Mouse (Mus musculus): ENCODE measurements around the gene Rbfox1. TPM values are rescaled to one million over a fixed set of nuclear protein-coding genes. Genes with fewer than 3 reads are reported as not detected.

The Rbfox1 gene
- polyA plus RNA-seq, 1 experiment from 2014 or later, result 1.9 TPM

GRCm38 (mm10) chr16:7038639-7039260 lies 1153.6 kb downstream of the Rbfox1 start:
- H3K27me3 ChIP-seq (ENCODE audit: control insufficient read depth, insufficient read depth, low read length), result no peaks in the 10 kb centered on the region
- 0 out of 2 replicates have a peak overlapping the region, but pooled peaks have one; percentile 4 for H3K4me3 ChIP-seq (ENCODE audit: low read depth, low read length)
- H3K9me3 ChIP-seq (ENCODE audit: control insufficient read depth, low read length), result no peaks in the 10 kb centered on the region
- H3K27ac ChIP-seq (replicated peaks), result no peak overlapping the region
- no peak for ATAC-seq (ENCODE audit: low FRiP score, low TSS enrichment)
- no peak for DNase-seq (ENCODE audit: low spot score)
- no peaks in the 10 kb centered on the region for H3K36me3 ChIP-seq (ENCODE audit: control insufficient read depth, insufficient read depth, low read length)
- TF ChIP-seq CTCF (IDR thresholded peaks at IDR 0.05; ENCODE audit: low read depth) (no peak), EP300 (optimal IDR thresholded peaks at IDR 0.05) (no peak)
- H3K4me2 ChIP-seq (replicated peaks; ENCODE audit: low read depth), result 0 out of 2 replicates have a peak overlapping the region, but pooled peaks have one; percentile 17
- under 1% methylated on average over 18 of the region's 18 CpGs for WGBS
- no peaks in the 10 kb centered on the region for H3K4me1 ChIP-seq (replicated peaks; ENCODE audit: control insufficient read depth, insufficient read depth)
- no peak overlapping the region for H3K9ac ChIP-seq (ENCODE audit: low read length)

GRCm38 (mm10) chr16:7039404-7040367 lies 1154.5 kb downstream of the Rbfox1 start:
- ATAC-seq (ENCODE audit: low FRiP score, low TSS enrichment), result no peak
- H3K9me3 ChIP-seq (ENCODE audit: control insufficient read depth, low read length), result no peaks in the 10 kb centered on the region
- H3K36me3 ChIP-seq (ENCODE audit: control insufficient read depth, insufficient read depth, low read length), result no peaks in the 10 kb centered on the region
- no peaks in the 10 kb centered on the region for H3K4me1 ChIP-seq (replicated peaks; ENCODE audit: control insufficient read depth, insufficient read depth)
- H3K9ac ChIP-seq (ENCODE audit: low read length), result no peak overlapping the region
- H3K4me3 ChIP-seq (ENCODE audit: low read depth, low read length), result peak overlapping the region; percentile 8; the same call in 1 of the 2 replicates
- no peak overlapping the region for H3K27ac ChIP-seq (replicated peaks)
- TF ChIP-seq CTCF (IDR thresholded peaks at IDR 0.05; ENCODE audit: low read depth) (no peak), EP300 (optimal IDR thresholded peaks at IDR 0.05) (no peak)
- peak overlapping the region; percentile 23; the same call in 1 of the 2 replicates for H3K4me2 ChIP-seq (replicated peaks; ENCODE audit: low read depth)
- WGBS, result 3% methylated on average over 29 of the region's 30 CpGs
- no peaks in the 10 kb centered on the region for H3K27me3 ChIP-seq (ENCODE audit: control insufficient read depth, insufficient read depth, low read length)
- DNase-seq (ENCODE audit: low spot score), result no peak

- no peak for ATAC-seq (ENCODE audit: low FRiP score, low TSS enrichment)
- no peak for TF ChIP-seq CTCF (IDR thresholded peaks at IDR 0.05; ENCODE audit: low read depth)
- TF ChIP-seq EP300 (optimal IDR thresholded peaks at IDR 0.05), result no peak
- H3K4me3 ChIP-seq (ENCODE audit: low read depth, low read length), result no peak overlapping the region
- no peaks in the 10 kb centered on the region for H3K4me1 ChIP-seq (replicated peaks; ENCODE audit: control insufficient read depth, insufficient read depth)
- whole genome bisulfite sequencing, result 32% methylated on average over 6 of the region's 6 CpGs
- DNase-seq (ENCODE audit: low spot score), result no peak
- no peak overlapping the region for H3K9ac ChIP-seq (ENCODE audit: low read length)
- no peaks in the 10 kb centered on the region for H3K36me3 ChIP-seq (ENCODE audit: control insufficient read depth, insufficient read depth, low read length)
- H3K9me3 ChIP-seq (ENCODE audit: control insufficient read depth, low read length), result no peaks in the 10 kb centered on the region
- no peak overlapping the region for H3K4me2 ChIP-seq (replicated peaks; ENCODE audit: low read depth)
- no peaks in the 10 kb centered on the region for H3K27me3 ChIP-seq (ENCODE audit: control insufficient read depth, insufficient read depth, low read length)
- H3K27ac ChIP-seq (replicated peaks), result no peak overlapping the region
Observed at GRCm38 (mm10) chr16:7040691-7041090, 1155.5 kb downstream of the Rbfox1 start.

- ATAC-seq (ENCODE audit: low FRiP score, low TSS enrichment), result no peak
- H3K9ac ChIP-seq (ENCODE audit: low read length), result no peak overlapping the region
- no peak overlapping the region for H3K27ac ChIP-seq (replicated peaks)
- TF ChIP-seq CTCF (IDR thresholded peaks at IDR 0.05; ENCODE audit: low read depth) (no peak), EP300 (optimal IDR thresholded peaks at IDR 0.05) (no peak)
- H3K4me3 ChIP-seq (ENCODE audit: low read depth, low read length), result no peak overlapping the region
- H3K4me1 ChIP-seq (replicated peaks; ENCODE audit: control insufficient read depth, insufficient read depth), result no peaks in the 10 kb centered on the region
- no peaks in the 10 kb centered on the region for H3K9me3 ChIP-seq (ENCODE audit: control insufficient read depth, low read length)
- no peak for DNase-seq (ENCODE audit: low spot score)
- H3K27me3 ChIP-seq (ENCODE audit: control insufficient read depth, insufficient read depth, low read length), result no peaks in the 10 kb centered on the region
- WGBS, result 71% methylated on average over 2 of the region's 2 CpGs
- H3K36me3 ChIP-seq (ENCODE audit: control insufficient read depth, insufficient read depth, low read length), result no peaks in the 10 kb centered on the region
- H3K4me2 ChIP-seq (replicated peaks; ENCODE audit: low read depth), result no peak overlapping the region
Observed at GRCm38 (mm10) chr16:7047421-7047820, 1162.3 kb downstream of the Rbfox1 start.

GRCm38 (mm10) chr16:7049162-7049971 lies 1164.2 kb downstream of the Rbfox1 start:
- ATAC-seq (ENCODE audit: low FRiP score, low TSS enrichment), result no peak
- peak; percentile 86 for TF ChIP-seq CTCF (IDR thresholded peaks at IDR 0.05; ENCODE audit: low read depth)
- TF ChIP-seq EP300 (optimal IDR thresholded peaks at IDR 0.05), result no peak
- H3K27ac ChIP-seq (replicated peaks), result no peak overlapping the region
- no peak for DNase-seq (ENCODE audit: low spot score)
- H3K4me1 ChIP-seq (replicated peaks; ENCODE audit: control insufficient read depth, insufficient read depth), result no peaks in the 10 kb centered on the region
- H3K36me3 ChIP-seq (ENCODE audit: control insufficient read depth, insufficient read depth, low read length), result no peaks in the 10 kb centered on the region
- WGBS, result 15% methylated on average over 18 of the region's 18 CpGs
- H3K4me2 ChIP-seq (replicated peaks; ENCODE audit: low read depth), result peak overlapping the region; percentile 31; the same call in 1 of the 2 replicates
- H3K9ac ChIP-seq (ENCODE audit: low read length), result 0 out of 2 replicates have a peak overlapping the region, but pooled peaks have one; percentile 8
- H3K4me3 ChIP-seq (ENCODE audit: low read depth, low read length), result peak overlapping the region; percentile 8; the same call in 1 of the 2 replicates
- H3K9me3 ChIP-seq (ENCODE audit: control insufficient read depth, low read length), result no peaks in the 10 kb centered on the region
- H3K27me3 ChIP-seq (ENCODE audit: control insufficient read depth, insufficient read depth, low read length), result no peaks in the 10 kb centered on the region
